Mouse (Mus musculus): ENCODE data around the gene Aar2. TPM values are rescaled to one million over a fixed set of nuclear protein-coding genes. Genes with fewer than 3 reads are reported as not detected.

The Aar2 gene
- polyA plus RNA-seq (2012; rRNA removed) = 28.3 and 28.9 TPM in 2 replicates

DNA sequence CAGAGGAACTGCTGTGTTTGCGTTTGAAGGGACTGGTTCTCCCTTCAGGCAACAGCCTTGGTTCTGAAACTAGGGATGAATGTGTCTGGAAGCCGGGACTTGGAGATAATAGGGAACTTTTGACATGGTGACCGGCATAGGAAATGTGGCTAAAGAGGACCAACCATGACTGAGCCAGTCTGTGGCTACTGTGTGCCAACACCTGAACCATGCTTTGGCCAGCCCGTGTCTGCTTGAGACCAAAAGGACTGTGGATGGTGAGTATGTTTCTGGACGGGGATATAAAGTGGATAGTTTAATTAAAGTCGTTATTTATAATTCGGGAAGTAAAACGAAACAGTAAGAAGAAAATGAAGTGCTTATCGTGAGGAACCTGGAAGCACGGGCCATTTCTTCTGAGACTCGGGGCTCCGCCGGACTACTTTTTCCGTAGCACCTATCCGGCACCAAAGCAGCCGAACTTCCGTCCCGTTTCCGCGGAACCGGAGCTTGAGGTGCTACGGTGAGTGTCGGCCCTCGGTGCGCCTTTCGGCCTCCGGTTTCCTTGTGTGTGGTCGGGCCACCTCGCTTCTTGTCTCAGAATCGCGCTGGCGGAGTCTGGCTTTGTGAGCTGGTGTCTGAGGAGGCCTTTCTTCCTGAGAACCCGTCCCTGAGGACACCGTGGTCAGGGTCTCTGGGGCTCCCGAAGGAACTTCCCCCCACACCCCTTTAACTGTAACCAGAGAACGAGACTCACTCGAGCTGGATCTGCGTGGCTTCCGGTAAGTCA lies at the start of gene Aar2:
Aar2 (plus strand) TSS at position 462 of the 769 bp plus-strand sequence.

DNA sequence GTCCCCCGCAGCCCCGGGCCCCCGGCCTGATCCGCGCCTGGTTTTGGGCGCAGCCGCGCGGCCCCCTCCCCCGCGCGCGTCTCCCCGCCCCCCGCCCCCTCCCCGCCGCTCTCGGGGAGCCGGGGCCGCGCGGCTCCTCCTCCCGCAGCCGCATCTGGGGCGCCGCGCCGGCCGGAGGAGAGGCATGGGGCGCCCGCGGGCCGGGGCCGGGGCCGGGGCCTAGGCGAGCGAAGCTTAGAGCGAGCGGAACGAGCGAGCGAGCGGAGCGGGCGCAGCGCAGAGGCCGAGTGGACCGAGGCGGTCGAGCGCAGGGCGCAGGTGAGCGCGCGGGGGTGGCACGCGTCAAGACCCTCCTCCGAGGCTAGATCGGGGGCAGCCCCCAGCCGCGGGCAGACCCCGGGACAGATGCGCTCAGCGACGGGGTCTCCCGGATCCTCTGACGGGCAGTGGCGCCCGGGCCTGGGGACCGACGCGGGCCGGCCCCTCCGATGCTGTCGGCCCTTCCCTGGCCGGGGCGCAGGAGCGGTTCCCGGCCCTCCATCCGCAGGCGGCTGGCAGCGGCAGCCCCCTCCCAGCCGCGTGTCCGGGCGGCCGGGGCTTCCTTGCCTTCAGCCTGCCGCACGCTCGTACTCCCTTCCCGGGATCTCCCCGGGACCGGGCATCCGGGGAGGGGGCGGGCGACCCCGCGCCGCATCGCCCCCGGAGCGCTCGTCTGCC lies 66.3 kb downstream of the Aar2 start, which contains the start of gene Dlgap4:
Dlgap4 (plus strand) TSS at position 165 of the 717 bp plus-strand sequence.

Other genes starting within 250 kb of the Aar2 start
- 4.8 and 5.8 TPM in 2 replicates for gene Cnbd2, start 235.3 kb upstream of the Aar2 start, polyA plus RNA-seq (2012; rRNA removed)
- gene Scand1, start 234.9 kb upstream of the Aar2 start, polyA plus RNA-seq (2012; rRNA removed) = 109 and 118 TPM in 2 replicates
- gene Epb41l1, start 126.7 kb upstream of the Aar2 start, polyA plus RNA-seq (2012; rRNA removed) = 63.3 and 70.0 TPM in 2 replicates
- 278 and 326 TPM in 2 replicates for gene Dlgap4, start 66.1 kb downstream of the Aar2 start, polyA plus RNA-seq (2012; rRNA removed)
- gene Myl9, start 227.8 kb downstream of the Aar2 start, polyA plus RNA-seq (2012; rRNA removed) = 28.0 and 48.6 TPM in 2 replicates